Mouse (Mus musculus) hindbrain, embryonic 12.5 days (tissue): ENCODE results near the gene Ednrb. TPM values are rescaled to one million over a fixed set of nuclear protein-coding genes. Genes with fewer than 3 reads are reported as not detected.

ENCODE experiments used
- ATAC-seq: fragments of 200-750 bp; cut with Nextera tagmentation; 2 replicates; pipeline ENCODE4 v1.8.0; 2017; ENCODE audit warnings: moderate TSS enrichment; ENCODE audit not compliant: low FRiP score
- H3K27ac ChIP-seq: fragments of 300-500 bp; sonication (generic); 2 replicates; pipeline ENCODE4 v1.5.1; 2016; ENCODE audit warnings: mild to moderate bottlenecking
- H3K27me3 ChIP-seq: fragments of 300-500 bp; sonication (generic); 2 replicates; pipeline ENCODE4 v1.6.1; 2016; ENCODE audit warnings: mild to moderate bottlenecking
- H3K36me3 ChIP-seq: fragments of 300-500 bp; sonication (generic); 2 replicates; pipeline ENCODE4 v1.6.1; 2016; ENCODE audit warnings: mild to moderate bottlenecking
- H3K4me1 ChIP-seq: fragments of 300-500 bp; sonication (generic); 2 replicates; pipeline ENCODE4 v1.6.1; 2016
- H3K4me2 ChIP-seq: fragments of 300-500 bp; sonication (generic); replicated peaks from 2 replicates; pipeline ENCODE4 v1.6.1; 2016; ENCODE audit warnings: mild to moderate bottlenecking
- H3K4me3 ChIP-seq: fragments of 300-500 bp; sonication (generic); 2 replicates; pipeline ENCODE4 v1.5.1; 2016; ENCODE audit warnings: mild to moderate bottlenecking
- H3K9ac ChIP-seq: fragments of 300-500 bp; sonication (generic); 2 replicates; pipeline ENCODE4 v1.6.1; 2016; ENCODE audit warnings: mild to moderate bottlenecking, moderate library complexity
- H3K9me3 ChIP-seq: fragments of 300-500 bp; sonication (generic); replicated peaks from 2 replicates; pipeline ENCODE4 v1.6.1; 2016; ENCODE audit warnings: mild to moderate bottlenecking
- WGBS: fragments of 180-500 bp; shearing (Covaris S2); methylation state at CpG from one replicate; pipeline ENCODE4 v1.1.7; 2016; 5-methylcytosine and 5-hydroxymethylcytosine counted together
- polyA plus RNA-seq: library from polyadenylated mRNA; unstranded; fragments of >200 nt; fragmentation: Nextera tagmentation; extraction: Ambion mirVana; gene quantifications from 2 replicates; pipeline ENCODE4 v1.2.1, GENCODE M21; 2016

Ednrb gene
- polyA plus RNA-seq, 1 experiment from 2014 or later, result 120 TPM

DNA sequence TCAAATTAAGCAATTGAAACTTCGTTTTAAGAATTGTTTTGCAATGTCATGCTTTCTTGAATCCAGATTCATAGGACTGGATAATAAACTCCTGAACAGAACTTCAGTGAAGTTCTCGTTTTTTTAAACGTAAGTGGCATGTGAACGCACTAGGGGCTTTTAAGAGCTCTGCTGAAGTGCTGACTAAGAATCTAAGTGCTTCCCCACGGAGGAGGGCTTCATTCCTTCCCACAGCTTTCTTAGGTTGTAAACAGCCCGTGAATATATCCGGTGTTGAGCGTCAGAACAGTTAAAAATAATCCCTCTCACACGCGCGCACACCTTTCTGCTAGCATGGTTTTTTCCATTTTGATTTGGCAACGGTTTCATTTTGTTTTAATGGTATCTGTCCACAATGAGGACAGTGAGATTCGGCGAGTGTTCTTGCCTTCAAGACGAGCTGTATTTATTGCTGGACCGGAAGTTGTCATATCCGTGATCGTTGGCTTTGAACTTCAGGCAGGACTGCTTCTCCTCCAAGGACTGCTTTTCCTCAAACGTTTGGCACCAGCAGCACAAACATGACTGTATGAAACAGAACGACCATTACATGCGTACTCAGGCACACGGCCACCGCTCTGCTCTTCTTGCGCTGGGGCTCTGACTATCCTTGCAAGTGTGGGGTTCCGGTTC is 27.4 kb downstream of the Ednrb start:
- H3K36me3 ChIP-seq, result peaks cover 8% of the 10 kb centered on the region; the same call in 1 of the 2 replicates
- 90% methylated on average over 25 of the region's 25 CpGs for WGBS

DNA sequence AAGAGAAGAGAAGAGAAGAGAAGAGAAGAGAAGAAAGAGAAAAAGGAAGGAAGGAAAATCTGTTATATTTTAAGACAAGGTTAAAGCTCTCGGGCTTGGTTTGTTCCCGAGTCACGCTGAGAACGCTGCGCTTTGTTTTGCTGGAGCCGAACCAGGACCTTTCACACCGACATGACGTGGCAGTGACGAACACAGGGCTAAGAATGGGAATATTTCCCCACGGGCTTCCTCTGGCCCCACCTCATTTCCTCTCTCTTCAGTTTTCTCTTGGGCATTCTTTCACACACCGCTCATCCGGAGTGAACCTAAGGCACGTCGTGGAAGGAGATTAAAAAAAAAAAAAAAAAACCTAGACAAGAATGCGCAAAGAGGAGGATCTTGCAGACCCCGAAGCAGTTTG is 28.7 kb downstream of the Ednrb start:
- Histone ChIP-seq H3K27me3 (no peaks in the 10 kb centered on the region), H3K4me3 (no peak overlapping the region), H3K4me2 (no peak overlapping the region), H3K27ac (no peak overlapping the region), H3K36me3 (0 out of 2 replicates have a peak, but pooled peaks cover 4% of the 10 kb centered on the region), H3K9me3 (no peaks in the 10 kb centered on the region), H3K4me1 (no peaks in the 10 kb centered on the region), H3K9ac (no peak overlapping the region)
- WGBS, result 70% methylated on average over 16 of the region's 16 CpGs
- no peak for ATAC-seq

More for the DNA sequence above, 27.4 kb downstream of the Ednrb start:
- Histone ChIP-seq H3K4me3 (no peak overlapping the region), H3K9me3 (no peaks in the 10 kb centered on the region), H3K27ac (no peak overlapping the region), H3K4me1 (no peaks in the 10 kb centered on the region), H3K27me3 (no peaks in the 10 kb centered on the region), H3K9ac (no peak overlapping the region), H3K4me2 (no peak overlapping the region)
- no peak for ATAC-seq

DNA sequence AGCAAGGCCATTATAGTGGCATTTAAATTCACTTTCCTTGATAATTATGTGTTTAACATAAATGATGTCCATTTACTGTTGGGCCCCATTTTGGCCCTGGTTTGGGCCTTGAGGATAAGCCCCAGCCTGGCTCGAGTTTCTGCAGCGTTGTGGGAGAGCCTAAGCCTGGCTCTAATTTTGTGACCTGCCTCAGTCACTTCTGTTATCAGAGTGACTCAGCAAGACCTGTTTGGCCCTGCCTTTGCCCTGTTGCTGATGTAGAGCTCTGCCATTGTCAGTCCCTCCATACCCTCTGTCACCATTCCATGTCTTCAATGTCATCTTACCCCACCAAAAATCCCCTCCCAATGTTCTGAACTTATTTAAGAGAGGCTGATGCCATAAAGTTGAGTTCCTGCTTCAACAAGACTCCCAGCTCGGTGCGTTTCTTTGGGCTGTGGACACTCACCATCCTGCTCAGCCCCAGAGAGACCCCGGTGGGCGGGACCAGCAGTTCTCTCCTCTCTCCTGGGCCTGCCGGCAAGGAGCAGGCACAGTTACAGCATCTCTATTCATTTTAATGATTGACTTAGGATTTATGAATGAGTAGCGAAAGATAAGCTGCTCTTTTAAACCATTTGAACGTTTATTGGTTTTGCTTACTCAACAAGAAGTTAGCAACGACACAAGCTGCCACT is 30.0 kb downstream of the Ednrb start:
- Histone ChIP-seq H3K9ac (no peak overlapping the region), H3K27ac (no peak overlapping the region), H3K9me3 (no peaks in the 10 kb centered on the region), H3K4me2 (no peak overlapping the region), H3K36me3 (0 out of 2 replicates have a peak, but pooled peaks cover 4% of the 10 kb centered on the region), H3K4me1 (no peaks in the 10 kb centered on the region), H3K27me3 (no peaks in the 10 kb centered on the region), H3K4me3 (no peak overlapping the region)
- no peak for ATAC-seq
- 79% methylated on average over 10 of the region's 10 CpGs for WGBS

- no peak overlapping the region for H3K9ac ChIP-seq
- H3K4me1 ChIP-seq, result no peaks in the 10 kb centered on the region
- ATAC-seq, result no peak
- H3K4me2 ChIP-seq, result no peak overlapping the region
- 85% methylated on average over 3 of the region's 3 CpGs for WGBS
- 0 out of 2 replicates have a peak, but pooled peaks cover 4% of the 10 kb centered on the region for H3K36me3 ChIP-seq
- H3K4me3 ChIP-seq, result no peak overlapping the region
- H3K9me3 ChIP-seq, result no peaks in the 10 kb centered on the region
- no peak overlapping the region for H3K27ac ChIP-seq
- no peaks in the 10 kb centered on the region for H3K27me3 ChIP-seq
These were observed 31.0 kb downstream of the Ednrb start for GRCm38 (mm10) chr14:103813246-103813645.

GRCm38 (mm10) chr14:103811291-103811690 is 32.9 kb downstream of the Ednrb start:
- Histone ChIP-seq H3K36me3 (no peaks in the 10 kb centered on the region), H3K4me2 (no peak overlapping the region), H3K9me3 (no peaks in the 10 kb centered on the region), H3K9ac (no peak overlapping the region), H3K4me1 (no peaks in the 10 kb centered on the region), H3K4me3 (no peak overlapping the region), H3K27me3 (no peaks in the 10 kb centered on the region), H3K27ac (no peak overlapping the region)
- 95% methylated on average over 7 of the region's 7 CpGs for WGBS
- no peak for ATAC-seq

- Histone ChIP-seq H3K9me3 (no peaks in the 10 kb centered on the region), H3K4me1 (no peaks in the 10 kb centered on the region), H3K9ac (no peak overlapping the region), H3K27ac (no peak overlapping the region), H3K4me3 (no peak overlapping the region), H3K4me2 (no peak overlapping the region), H3K36me3 (no peaks in the 10 kb centered on the region), H3K27me3 (no peaks in the 10 kb centered on the region)
- no peak for ATAC-seq
- WGBS, result 81% methylated on average over 4 of the region's 4 CpGs
These were observed 40.1 kb downstream of the Ednrb start for GRCm38 (mm10) chr14:103803907-103804659.

DNA sequence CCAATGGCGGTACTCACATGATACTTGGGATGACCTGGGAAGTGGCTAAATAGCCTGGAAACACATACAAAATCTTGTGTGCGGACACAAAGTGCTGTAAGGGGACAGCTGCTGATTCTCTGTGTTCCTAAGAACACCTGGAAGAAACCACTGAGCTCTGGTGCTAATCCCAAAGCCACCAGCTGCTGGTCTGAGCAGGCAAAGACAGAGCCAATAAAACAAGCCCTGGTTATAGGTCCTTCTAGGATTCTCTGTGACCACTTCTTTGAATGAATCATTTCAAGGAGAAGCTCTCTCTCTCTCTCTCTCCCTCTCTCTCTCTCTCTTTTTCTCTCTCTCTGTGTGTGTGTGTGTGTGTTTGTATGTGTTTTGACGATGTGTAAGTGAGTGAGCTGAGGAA is 47.1 kb downstream of the Ednrb start:
- no peak overlapping the region for H3K9ac ChIP-seq
- H3K27ac ChIP-seq, result no peak overlapping the region
- ATAC-seq, result no peak
- H3K36me3 ChIP-seq, result no peaks in the 10 kb centered on the region
- no peaks in the 10 kb centered on the region for H3K27me3 ChIP-seq
- H3K4me3 ChIP-seq, result no peak overlapping the region
- no peak overlapping the region for H3K4me2 ChIP-seq
- 0 out of 2 replicates have a peak, but pooled peaks cover 3% of the 10 kb centered on the region for H3K4me1 ChIP-seq
- 81% methylated on average over 3 of the region's 3 CpGs for WGBS
- H3K9me3 ChIP-seq, result 0 out of 2 replicates have a peak, but pooled peaks cover 3% of the 10 kb centered on the region

- ATAC-seq, result no peak
- 94% methylated on average over 1 of the region's 1 CpGs for WGBS
- Histone ChIP-seq H3K27me3 (no peaks in the 10 kb centered on the region), H3K4me3 (no peak overlapping the region), H3K9ac (no peak overlapping the region), H3K27ac (no peak overlapping the region), H3K4me2 (no peak overlapping the region), H3K4me1 (0 out of 2 replicates have a peak, but pooled peaks cover 3% of the 10 kb centered on the region), H3K36me3 (no peaks in the 10 kb centered on the region), H3K9me3 (0 out of 2 replicates have a peak, but pooled peaks cover 3% of the 10 kb centered on the region)
These were observed 48.6 kb downstream of the Ednrb start for GRCm38 (mm10) chr14:103795591-103795990.

DNA sequence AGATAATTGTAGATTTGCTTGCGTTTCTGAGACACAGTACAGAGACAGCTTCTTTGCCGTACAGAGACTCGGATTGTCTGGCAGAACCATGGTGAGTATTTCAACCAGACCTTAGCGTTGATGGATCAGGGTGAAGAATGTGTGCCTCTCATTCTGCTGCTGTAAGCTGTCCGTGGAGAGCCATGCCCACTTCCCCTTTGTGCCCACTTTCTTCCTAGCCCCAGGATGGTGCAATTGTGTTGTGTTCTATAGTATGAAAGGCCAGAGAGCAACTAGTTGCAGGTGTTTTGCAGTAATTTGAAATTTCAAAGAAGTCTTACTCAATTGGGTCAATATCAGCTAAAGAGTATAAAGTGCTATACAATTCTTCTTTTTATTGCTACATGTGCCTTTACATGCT is 50.8 kb downstream of the Ednrb start:
- Histone ChIP-seq H3K4me3 (no peak overlapping the region), H3K27ac (no peak overlapping the region), H3K36me3 (no peaks in the 10 kb centered on the region), H3K4me2 (no peak overlapping the region), H3K9me3 (peaks cover 3% of the 10 kb centered on the region; the same call in 1 of the 2 replicates), H3K27me3 (no peaks in the 10 kb centered on the region), H3K4me1 (0 out of 2 replicates have a peak, but pooled peaks cover 3% of the 10 kb centered on the region), H3K9ac (no peak overlapping the region)
- 73% methylated on average over 5 of the region's 5 CpGs for WGBS
- no peak for ATAC-seq

GRCm38 (mm10) chr14:103792726-103793125 is 51.5 kb downstream of the Ednrb start:
- Histone ChIP-seq H3K36me3 (no peaks in the 10 kb centered on the region), H3K9ac (no peak overlapping the region), H3K4me2 (no peak overlapping the region), H3K27me3 (no peaks in the 10 kb centered on the region), H3K4me3 (no peak overlapping the region), H3K9me3 (peaks cover 5% of the 10 kb centered on the region; the same call in 1 of the 2 replicates), H3K27ac (no peak overlapping the region), H3K4me1 (0 out of 2 replicates have a peak, but pooled peaks cover 3% of the 10 kb centered on the region)
- ATAC-seq, result no peak
- 22% methylated on average over 1 of the region's 1 CpGs for WGBS

DNA sequence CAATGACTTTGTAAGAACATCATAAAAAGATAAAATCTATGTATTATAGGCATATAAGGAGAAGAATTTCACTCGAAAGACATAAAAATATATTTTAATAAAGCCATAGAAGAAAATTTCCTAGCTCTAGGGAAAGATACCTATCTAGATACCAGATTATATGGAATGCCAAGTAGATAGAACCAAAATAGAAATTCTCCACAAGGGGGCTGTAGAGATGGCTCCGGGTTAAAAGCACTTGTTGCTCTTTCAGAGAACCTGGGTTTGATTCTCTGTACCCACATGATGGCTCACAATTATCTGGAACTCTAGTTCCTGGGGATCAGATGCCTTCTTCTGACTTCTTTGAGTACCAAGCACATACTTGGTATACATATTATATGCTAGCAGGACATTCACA is 56.7 kb downstream of the Ednrb start:
- Histone ChIP-seq H3K4me1 (0 out of 2 replicates have a peak, but pooled peaks cover under 1% of the 10 kb centered on the region), H3K27me3 (no peaks in the 10 kb centered on the region), H3K4me3 (no peak overlapping the region), H3K4me2 (no peak overlapping the region), H3K9me3 (peaks cover 3% of the 10 kb centered on the region; the same call in 1 of the 2 replicates), H3K9ac (no peak overlapping the region), H3K27ac (no peak overlapping the region), H3K36me3 (no peaks in the 10 kb centered on the region)
- 87% methylated on average over 2 of the region's 2 CpGs for WGBS
- no peak for ATAC-seq
